Mouse (Mus musculus): ENCODE measurements around the gene Oaz1.

DNA sequence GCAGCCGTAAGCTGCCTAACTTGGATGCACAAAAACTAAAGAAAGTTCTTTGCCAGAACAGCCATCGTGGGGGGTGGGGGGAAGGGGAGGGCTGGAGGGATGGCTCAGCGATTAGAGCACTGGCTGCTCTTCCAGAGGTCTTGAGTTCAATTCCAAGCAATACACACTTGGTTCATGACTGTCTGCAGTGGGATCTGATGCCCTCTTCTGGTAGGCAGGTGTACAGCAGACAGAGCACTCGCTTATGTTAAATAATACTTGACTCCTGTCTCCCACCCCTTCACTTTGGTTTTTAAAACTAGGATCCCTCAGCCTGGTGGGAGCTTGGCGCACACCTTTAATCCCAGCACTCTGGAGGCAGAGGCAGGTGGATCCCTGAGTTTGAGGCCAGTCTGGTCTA is 49.6 kb downstream of the Oaz1 start:
- TF ChIP-seq CTCF (conservative IDR thresholded peaks at IDR 0.05; ENCODE audit: insufficient read depth, insufficient read length, low read depth, low read length) (peak; percentile 84), POLR2A (IDR thresholded peaks at IDR 0.05; ENCODE audit: low read depth, low read length) (no peak)
